Mouse (Mus musculus) lung, adult 2 months (tissue): Measurements from ENCODE around the gene Pcdh7.

Experiments
- CTCF ChIP-seq: fragments of 200-500 bp; IDR thresholded peaks from 2 replicates; pipeline ENCODE4 v1.5.1; 2011; ENCODE audit warnings: mild to moderate bottlenecking, low read length, control low read depth; ENCODE audit not compliant: insufficient read depth
- POLR2A ChIP-seq: fragments of 200-500 bp; IDR thresholded peaks from 2 replicates; pipeline ENCODE4 v1.6.1; 2011; ENCODE audit warnings: low read depth, mild to moderate bottlenecking, control low read depth, low read length, borderline replicate concordance; ENCODE audit errors: extremely low read depth

- TF ChIP-seq CTCF (no peak), POLR2A (no peak)
Observed at GRCm38 (mm10) chr5:57716421-57717237, 1.1 kb upstream of the Pcdh7 start.
